Mouse (Mus musculus): ENCODE results near the gene Syngr2.
"Not testable (repeated sequence)": the region's sequence is repeated elsewhere in the genome, so short reads cannot be mapped to it uniquely, and the experiment has no call there.

Syngr2 gene

DNA sequence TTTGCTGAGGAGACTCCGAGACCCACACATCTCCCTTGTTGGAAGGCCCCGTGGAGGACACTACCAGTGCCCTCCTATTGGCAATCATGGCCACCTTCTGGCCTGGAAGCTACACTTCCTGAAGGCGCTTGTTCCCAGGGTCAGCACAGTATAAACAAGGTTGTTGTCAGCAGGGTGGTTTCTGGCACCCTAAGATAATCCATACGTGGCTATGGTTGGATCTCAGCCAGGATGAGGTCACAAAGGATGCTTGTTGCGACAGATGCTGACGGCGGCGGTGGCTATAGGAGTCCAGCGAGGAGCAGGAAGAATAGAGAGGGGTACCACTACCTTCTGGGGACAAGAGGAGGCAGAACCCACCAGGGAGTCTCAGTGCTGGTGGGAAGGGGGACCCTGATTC is 20.9 kb downstream of the Syngr2 start:
- peak; percentile 50 for DNase-seq (ENCODE audit: extremely low read depth, low read depth)

DNA sequence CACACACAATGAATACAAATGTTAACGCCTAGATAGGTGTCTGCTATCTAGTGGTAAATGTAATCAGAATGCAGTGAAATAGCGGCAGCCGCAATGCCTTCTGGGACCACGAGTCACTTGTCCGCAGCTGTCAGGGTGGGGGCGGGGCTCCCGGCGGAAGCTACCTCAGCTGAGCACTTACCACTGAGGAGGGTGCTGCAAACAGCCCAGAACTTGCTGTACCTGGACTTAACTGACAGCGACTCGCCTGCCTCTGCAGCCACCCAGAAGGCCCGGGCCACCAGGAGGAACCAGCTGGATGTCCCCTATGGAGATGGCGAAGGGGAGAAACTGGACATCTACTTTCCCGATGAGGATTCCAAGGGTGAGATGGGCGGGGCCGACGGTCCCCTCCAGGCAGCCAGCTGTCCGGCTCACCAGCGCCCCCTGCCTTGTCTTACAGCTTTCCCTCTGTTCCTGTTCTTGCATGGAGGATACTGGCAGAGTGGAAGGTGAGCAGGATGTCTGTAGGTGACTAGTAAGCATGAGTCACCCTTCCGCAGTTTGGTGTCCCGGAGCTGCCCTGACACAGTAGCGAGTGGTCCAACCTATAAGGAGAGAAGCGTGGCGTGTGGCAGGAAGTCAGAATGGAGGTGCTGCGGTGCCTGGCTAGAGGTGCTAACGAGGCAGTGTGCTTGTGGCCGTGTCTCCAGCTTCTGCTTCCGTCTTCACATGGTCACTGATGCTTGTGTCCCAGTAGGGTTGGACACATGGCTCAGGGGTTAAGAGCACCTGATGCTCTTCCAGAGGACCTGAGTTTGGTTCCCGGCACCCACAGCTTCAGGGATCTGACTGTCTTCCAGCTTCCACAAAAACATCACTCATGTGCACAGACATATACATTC is 22.9 kb downstream of the Syngr2 start:
- DNase-seq (ENCODE audit: extremely low read depth, low read depth): peak; percentile 79

DNA sequence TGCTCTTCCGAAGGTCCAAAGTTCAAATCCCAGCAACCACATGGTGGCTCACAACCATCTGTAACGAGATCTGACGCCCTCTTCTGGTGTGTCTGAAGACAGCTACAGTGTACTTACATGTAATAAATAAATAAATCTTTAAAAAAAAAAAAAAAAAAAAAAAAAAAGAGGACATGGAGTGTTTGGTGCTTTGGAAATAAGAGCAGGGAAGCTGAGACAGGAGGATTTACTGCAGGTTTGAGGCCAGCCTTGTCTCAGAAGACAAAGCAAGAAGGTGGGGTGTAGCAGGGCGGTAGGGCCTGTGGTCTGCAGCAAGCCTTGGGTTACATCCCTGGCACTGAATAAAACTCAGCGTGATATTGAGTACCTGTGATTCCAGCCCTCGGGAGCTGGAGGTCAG is 24.0 kb downstream of the Syngr2 start:
- DNase-seq (ENCODE audit: extremely low read depth, low read depth): not testable (repeated sequence)

DNA sequence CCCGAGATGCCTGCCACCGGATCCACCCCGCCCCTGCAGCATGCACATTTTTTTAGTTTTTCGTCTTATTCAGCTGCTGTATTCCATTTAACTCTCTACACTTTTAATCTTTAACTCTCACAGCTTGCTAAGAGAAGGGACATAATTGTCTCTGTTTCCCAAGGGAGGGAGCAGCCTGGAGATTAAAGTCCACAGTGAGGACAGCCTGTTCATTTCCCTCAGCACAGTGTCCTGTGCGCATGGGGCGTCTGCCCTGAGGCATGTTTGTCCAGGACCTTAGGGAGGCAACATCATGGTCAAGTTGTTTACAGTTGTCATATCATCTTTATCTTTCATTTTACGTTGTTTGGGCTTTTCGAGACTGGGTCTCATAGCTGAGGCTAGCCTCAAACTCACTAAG is 24.6 kb downstream of the Syngr2 start:
- no peak for DNase-seq (ENCODE audit: extremely low read depth, low read depth)

DNA sequence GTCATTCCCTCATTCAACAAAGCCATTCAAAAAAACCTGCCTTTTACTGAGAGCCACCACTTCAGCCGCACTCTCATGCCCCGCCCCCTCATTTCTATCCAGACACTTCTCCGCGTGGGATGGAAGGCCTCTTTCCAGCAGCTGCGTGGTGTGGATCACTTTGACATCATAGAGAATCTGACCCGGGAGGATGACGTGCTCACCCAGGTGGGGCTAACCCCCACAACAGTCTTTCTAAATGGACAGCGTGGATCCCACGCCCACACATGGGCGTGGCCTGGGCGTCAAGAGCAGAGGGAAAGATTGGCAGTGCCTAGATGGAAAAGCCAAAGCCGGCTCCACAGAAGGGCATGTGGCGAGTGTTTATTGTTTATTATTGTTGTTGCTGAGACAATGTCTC is 26.8 kb downstream of the Syngr2 start:
- peak; percentile 54 for DNase-seq (ENCODE audit: extremely low read depth, low read depth)

DNA sequence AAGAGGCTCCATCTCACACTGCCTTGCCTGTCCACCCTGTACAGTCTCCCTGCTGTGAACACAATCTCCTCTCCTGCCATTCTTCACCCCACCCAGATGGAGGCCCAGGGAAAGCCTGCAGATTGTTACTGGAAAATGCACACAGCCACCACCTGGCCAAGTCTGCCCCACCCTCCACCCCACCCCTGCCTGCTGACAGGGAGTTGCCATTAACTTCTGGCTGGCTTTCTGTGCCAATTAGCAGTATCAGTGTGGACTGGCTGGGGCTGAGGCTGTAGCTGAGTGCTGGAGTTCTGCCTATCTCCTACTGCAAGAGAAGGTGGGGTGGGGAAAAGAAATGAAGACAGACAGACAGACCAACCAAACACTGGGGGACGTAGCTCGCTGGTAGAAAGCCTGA is 29.1 kb downstream of the Syngr2 start:
- peak; percentile 51 for DNase-seq (ENCODE audit: extremely low read depth, low read depth)

DNA sequence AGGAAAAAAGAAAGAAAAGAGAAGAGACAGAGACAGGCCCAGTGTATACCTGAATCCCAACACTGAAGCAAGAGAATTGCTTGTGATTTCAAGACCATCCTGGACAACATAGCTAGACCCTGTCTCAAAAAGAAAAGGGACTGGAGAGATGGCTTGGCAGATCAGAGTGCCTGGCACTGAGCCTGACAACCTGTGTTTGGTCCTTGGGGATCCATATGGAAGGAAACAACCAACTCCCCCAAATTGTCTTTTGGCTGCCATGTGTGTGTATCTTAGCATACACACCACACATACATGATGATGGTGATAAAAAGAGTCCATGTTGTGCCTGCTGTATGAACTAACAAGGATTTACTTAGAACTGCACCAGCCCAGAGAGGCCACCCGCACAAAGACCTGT is 29.6 kb downstream of the Syngr2 start:
- no peak for DNase-seq (ENCODE audit: extremely low read depth, low read depth)

DNA sequence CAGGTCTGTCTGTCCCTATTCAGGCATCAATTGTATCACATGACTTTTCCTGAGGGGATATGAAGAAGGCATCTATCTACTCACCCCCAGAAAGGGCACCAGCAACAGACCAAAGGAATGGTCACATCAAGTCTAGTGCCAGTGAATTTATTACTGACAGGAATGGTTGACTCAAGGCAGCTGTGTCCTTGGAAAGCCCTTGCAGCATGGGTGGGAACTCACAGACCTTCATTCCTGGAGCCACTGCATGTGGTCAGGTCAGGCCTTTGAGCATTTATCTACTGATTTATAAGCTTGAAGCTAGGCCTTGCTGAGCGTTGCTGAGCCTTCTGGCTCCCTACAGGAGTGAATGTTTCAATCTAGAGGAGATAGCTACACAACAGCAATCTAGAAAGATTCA is 31.4 kb downstream of the Syngr2 start:
- no peak for DNase-seq (ENCODE audit: extremely low read depth, low read depth)

DNA sequence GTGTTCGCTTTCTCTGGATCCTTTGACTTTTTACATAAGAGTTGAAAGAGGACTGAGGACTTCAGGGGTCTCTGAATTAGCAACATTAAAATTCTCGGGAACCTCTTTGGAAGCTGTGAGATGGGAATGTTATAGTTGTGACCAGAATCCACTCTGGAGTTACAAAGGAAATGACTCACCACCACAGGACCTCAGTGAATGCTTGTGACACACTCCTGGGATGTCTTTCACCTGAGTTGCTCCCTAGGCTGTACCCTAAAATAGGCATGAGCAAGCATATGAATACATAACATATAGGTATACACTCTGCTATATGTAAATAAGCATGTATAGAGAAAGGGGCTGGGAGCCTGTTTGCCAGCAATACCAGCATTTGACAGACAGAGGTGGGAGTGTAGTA is 34.0 kb downstream of the Syngr2 start:
- no peak for DNase-seq (ENCODE audit: extremely low read depth, low read depth)

DNA sequence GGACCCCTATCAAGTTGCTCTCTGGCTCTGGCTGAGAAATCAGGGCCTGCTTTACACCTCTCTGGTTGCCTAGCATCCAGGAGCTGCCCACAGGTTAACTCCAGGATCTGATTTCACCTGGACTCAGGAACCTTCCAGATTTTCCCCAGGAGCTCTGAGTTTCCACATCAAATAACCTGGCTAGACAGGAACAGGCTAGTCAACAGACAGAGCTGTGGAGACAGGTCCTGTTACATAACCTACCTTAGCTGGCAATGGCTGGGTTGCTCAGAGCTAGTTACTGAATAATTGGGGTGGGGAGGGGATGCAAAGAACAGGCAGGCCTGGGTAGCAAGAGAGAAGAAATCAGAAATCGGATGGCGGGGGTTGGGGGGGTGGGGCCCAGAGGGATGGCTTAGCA is 35.5 kb downstream of the Syngr2 start:
- DNase-seq (ENCODE audit: extremely low read depth, low read depth): no peak

DNA sequence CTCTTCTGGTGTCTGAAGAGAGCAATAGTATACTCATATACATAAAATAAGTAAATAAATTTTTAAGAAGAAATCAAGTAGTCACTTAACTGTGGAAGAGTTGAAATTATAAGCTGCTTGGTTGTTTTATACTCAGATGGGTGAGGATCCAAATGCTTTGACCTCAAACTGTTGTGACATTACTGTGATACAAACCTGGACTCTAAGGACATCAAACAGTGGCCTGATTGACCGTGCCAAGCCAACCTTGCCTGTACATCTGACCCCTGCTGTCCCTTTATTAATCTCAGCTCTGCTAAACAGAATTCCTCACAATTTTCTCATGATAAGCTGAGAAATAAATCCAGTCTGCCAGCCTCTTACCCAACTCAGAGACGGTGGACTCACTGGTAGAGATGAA is 36.2 kb downstream of the Syngr2 start:
- no peak for DNase-seq (ENCODE audit: extremely low read depth, low read depth)

DNA sequence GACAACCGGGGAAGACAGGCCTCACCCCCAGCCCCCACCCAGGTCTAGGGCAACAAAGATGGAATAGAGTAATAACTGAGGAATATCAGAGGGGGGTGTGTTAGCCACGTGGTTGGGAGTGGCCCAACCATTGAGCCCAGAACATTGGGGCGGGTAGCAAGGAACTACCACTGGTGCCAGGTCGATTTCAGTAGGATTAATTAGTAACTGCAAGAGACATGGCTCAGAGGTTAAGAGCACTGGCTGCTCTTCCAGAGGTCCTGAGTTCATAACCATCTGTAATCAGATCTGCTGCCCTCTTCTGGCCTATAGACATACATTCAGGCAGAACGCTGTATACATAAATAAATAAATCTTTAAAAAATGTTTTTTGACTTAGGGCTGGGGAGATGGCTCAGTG is 37.2 kb downstream of the Syngr2 start:
- DNase-seq (ENCODE audit: extremely low read depth, low read depth): no peak

DNA sequence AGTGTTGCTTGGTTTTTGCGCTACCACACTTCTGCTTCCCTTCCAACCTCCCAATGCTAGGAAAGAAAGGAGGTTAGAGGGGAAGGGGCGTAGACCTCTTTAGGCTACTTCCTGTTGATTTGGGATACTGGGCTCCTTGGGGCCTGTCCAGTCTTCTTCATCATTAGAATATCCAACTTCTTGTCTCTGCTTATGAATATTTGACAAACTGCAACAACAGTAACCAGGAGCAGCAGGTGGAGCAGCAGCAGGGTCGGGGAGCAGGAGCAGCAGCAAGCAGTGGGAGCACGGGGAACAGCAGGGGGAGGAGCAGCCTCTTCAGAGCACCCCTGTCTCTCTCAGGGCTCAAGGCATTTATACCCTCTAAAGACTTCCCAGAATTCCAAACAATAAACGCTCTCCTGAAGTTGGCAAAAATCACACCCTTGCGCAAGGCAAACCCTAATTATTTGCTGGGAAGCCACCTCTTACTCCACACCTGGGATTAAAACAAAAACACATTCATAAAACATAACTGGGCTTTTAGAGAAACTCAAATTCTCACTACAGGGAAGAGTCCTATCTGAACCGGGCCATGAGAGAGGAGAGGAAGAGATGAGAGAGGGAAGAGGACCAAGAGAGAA is 38.2 kb downstream of the Syngr2 start:
- no peak for DNase-seq (ENCODE audit: extremely low read depth, low read depth)

DNA sequence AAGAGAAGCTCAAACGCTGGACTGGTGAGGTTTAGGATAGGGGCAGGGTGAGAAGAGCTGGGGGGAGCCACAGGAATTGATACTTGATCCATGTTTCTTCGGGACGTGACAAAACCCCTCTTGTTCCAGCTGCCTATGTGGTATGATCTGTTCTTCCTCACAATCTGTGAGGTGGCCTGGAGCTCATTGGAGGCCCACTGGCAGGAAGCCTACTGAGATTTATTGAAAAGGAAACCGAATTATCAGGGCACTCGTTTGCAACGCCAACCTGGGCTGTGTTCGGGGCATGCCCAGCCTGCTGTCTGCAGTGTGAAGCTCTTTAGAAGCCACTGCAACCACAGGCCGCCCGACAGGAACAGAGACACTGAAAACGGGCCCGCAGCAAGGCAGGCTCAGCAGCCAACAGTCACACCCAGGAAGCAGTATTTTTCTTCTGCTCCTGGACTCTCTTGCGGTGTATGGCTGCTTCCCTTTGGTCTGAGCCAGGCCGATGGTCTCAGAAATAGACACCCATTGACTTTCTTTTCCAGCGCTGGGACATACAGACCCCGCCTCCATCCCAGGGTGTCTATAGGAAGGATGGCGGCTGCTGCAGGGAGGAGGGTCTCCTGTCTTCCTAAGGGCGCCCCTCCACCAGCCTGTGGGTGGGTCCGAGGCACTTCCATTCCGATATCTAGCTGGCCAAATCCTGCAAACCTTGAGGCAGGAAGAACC is 39.0 kb downstream of the Syngr2 start:
- no peak for DNase-seq (ENCODE audit: extremely low read depth, low read depth)

DNA sequence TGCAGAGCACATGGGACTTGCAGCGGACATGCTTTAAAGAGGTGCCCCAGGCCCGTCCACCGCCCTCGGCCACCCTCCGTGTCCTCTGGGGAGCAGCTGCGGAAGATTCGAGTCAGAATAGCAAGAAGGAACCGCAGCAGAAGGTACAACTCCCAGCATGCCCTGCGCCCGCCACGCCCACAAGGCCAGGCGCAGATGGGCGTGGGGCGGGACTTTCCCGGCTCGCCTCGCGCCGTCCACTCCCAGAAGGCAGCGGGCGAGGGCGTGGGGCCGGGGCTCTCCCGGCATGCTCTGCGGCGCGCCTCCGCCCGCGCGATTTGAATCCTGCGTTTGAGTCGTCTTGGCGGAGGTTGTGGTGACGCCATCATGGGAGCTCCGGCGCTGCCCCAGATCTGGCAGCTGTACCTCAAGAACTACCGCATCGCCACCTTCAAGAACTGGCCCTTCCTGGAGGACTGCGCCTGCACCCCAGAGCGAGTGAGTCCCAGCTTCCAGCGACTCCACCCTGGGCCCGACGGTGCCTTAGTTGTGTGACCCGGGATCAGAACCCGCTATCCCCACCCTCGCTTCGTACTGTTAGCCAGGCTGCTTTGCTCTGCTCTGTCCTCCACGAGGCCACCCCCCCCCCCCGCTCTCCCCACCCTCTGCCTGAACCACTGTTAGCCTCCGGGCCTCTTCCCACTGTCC is 39.7 kb downstream of the Syngr2 start, which contains the start of gene Birc5:
Gene Birc5, plus strand, starts transcription at position 267 of the 687 bp plus-strand sequence.
- DNase-seq (ENCODE audit: extremely low read depth, low read depth): peak; percentile 83

DNA sequence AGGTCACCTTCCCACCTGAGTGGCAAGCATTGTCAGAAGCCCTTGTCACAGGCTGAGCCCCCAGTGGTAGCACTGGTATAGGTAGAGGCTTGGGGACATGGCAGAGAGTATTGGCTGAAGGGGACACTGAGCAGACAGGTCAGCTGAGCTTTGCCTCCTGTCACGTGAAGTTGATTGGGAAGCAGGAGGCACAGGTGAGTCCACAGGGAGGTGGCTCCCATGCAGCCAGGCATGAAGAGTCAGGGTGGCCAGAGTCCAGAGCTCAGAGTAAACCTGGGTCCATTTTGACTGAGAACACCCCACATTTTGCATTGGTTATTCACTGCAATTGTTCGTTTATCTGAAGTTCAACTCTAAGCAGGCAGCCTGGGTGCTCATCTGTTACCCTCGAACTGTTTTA is 43.4 kb downstream of the Syngr2 start:
- DNase-seq (ENCODE audit: extremely low read depth, low read depth): no peak

DNA sequence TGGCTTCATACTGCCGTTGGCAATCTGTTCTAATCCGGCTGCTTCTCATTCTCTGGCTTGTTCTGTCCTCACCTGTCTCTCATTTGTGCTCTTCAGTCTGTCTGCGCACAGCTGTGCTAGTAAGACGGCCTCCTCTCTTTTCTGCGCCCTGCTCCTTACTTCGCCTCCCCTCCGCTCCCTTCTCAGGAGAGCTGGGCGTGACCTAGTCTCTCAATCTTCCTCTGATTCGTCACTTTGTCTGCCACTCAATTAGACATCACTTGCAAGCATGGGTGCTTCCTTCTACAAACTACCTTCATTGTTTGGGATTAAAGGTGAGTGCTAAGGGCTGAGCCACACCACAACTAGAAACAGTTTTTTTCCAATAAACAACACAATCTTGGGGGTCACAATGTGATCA is 44.8 kb downstream of the Syngr2 start:
- no peak for DNase-seq (ENCODE audit: extremely low read depth, low read depth)

DNA sequence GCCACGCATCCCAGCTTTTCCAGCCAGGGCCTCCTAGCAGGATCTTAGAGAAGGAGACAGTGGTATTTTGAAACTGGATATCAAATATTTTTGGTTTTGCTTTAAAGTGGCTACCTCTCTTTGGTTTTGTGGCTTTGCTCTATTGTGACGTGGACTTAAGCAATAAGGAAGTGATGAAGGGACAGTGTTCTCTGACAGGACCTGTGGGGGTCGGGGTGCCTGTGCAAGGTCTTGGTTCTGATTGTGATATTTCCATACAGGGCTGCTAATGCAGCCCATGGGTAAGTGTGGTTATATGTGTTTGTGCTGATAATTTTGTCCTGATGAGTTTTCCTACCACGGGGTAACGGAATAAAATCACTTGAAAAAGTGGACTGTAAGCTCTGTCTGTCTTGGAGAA is 45.9 kb downstream of the Syngr2 start:
- DNase-seq (ENCODE audit: extremely low read depth, low read depth): no peak

DNA sequence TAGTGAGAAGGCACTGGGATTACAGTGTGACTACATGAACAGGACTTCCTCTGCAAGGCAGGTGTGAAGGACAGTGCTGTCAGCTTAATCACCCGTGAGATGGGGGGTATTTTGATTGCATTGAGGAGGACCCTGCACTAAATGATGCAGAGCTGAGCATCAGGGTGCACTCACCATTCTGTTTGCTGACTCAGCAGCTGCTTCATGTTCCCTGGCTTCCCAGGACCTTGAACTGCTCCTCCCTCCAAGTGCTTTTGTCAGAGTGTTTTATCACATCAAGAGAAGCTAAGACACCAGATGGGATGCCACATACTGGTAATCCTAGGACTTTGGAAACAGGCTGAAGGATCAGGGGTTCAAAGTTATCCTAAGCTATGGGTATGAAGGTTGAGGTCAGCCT is 46.5 kb downstream of the Syngr2 start:
- DNase-seq (ENCODE audit: extremely low read depth, low read depth): no peak

DNA sequence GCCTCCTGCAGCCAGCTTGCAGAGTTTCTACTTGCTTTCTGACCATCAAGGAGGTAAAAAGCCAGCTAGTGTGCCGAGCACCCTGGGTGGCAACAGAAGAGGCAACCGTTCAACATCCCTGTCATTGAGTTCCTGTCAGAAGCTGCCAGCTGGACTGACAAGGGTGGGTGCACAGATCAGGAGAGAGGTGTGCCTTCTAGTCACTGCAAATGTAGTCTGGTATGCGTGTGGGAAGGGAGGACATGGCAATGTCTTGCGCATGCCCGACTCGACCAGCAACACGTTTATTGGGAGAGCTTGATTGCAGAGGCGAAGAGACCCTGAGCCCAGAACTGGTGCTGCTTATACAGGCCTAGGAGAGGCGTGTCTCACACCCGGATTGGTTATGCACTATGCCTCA is 48.0 kb downstream of the Syngr2 start:
- DNase-seq (ENCODE audit: extremely low read depth, low read depth): no peak

DNA sequence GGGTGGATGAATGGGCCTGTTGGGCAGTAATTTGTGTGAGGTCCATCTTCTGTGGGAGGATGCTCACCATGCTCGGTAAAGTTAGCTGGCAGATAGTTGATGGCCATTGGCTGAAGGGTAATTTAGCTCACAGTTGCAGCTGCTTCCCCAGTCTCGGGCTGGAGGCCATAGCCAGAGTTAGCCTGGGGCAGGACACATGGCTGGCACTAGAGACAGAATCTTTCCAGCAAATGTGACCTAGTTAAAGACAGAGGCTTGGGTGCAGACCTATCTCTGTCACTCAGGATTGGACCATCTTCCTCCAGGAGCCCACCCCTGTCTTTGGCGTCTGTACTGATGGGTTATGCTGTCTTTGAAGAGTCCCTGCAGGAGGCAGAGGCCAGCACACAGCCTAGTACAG is 48.9 kb downstream of the Syngr2 start:
- no peak for DNase-seq (ENCODE audit: extremely low read depth, low read depth)

DNA sequence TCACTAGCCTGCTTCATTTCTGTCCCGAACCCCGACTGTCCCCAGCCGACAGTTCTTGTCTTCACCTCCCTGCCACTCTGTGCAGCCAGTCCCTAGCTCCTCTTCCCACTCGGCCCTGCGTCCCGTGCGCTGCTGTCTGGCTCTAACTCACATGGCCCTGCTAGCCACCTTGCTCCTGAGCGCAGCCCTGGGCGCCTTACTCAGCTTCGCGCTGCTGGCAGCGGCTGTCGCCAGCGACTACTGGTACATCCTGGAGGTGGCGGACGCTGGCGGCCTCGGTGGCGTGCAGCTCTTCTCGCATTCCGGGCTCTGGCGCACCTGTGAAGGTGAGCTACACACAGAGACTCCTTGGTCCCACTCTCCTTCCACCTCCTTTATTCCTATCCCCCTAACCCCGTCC is 51.1 kb downstream of the Syngr2 start, which contains the start of gene Tmem235:
Gene Tmem235, plus strand, starts transcription at position 152 of the 400 bp plus-strand sequence.
- no peak for DNase-seq (ENCODE audit: extremely low read depth, low read depth)

Data from MEL-GATA-1-ER (cell line).